Mouse (Mus musculus): Measurements from ENCODE around the gene Cdc42ep4. TPM values are rescaled to one million over a fixed set of nuclear protein-coding genes. Genes with fewer than 3 reads are reported as not detected.

Gene Cdc42ep4
- polyA plus RNA-seq, 1 experiment: 20.9 TPM

GRCm38 (mm10) chr11:113726994-113727888, 24.4 kb downstream of the Cdc42ep4 start:
- Histone ChIP-seq H3K4me3 (ENCODE audit: extremely low read depth, insufficient read depth, insufficient read length) (no peak overlapping the region), H3K4me1 (ENCODE audit: control insufficient read depth, insufficient read depth, insufficient read length) (no peaks in the 10 kb centered on the region), H3K36me3 (ENCODE audit: control insufficient read depth, insufficient read depth, low read length) (peaks cover 15% of the 10 kb centered on the region), H3K27ac (ENCODE audit: insufficient read depth, low read length) (no peak overlapping the region), H3K27me3 (ENCODE audit: control insufficient read depth, insufficient read depth, low read length) (no peaks in the 10 kb centered on the region)
- WGBS: 90% methylated on average over 14 of the region's 14 CpGs
- TF ChIP-seq POLR2A (IDR thresholded peaks at IDR 0.05; ENCODE audit: low read depth, low read length): no peak
- DNase-seq (ENCODE audit: low read depth in 1 of 2, low spot score in 2 of 2): no peak

GRCm38 (mm10) chr11:113725235-113726048, 26.2 kb downstream of the Cdc42ep4 start:
- TF ChIP-seq POLR2A (IDR thresholded peaks at IDR 0.05; ENCODE audit: low read depth, low read length): no peak
- TF ChIP-seq CTCF (IDR thresholded peaks at IDR 0.05; ENCODE audit: extremely low read depth, insufficient read depth, insufficient read length, insufficient replicate concordance): no peak
- no peak for DNase-seq (ENCODE audit: low read depth in 1 of 2, low spot score in 2 of 2)
- no peaks in the 10 kb centered on the region for H3K4me1 ChIP-seq (ENCODE audit: control insufficient read depth, insufficient read depth, insufficient read length)
- WGBS: 94% methylated on average over 4 of the region's 4 CpGs
- H3K4me3 ChIP-seq (ENCODE audit: extremely low read depth, insufficient read depth, insufficient read length): no peak overlapping the region
- peaks cover 15% of the 10 kb centered on the region for H3K36me3 ChIP-seq (ENCODE audit: control insufficient read depth, insufficient read depth, low read length)
- H3K27me3 ChIP-seq (ENCODE audit: control insufficient read depth, insufficient read depth, low read length): no peaks in the 10 kb centered on the region
- no peak overlapping the region; the same call in 1 of the 2 replicates for H3K27ac ChIP-seq (ENCODE audit: insufficient read depth, low read length)

DNA sequence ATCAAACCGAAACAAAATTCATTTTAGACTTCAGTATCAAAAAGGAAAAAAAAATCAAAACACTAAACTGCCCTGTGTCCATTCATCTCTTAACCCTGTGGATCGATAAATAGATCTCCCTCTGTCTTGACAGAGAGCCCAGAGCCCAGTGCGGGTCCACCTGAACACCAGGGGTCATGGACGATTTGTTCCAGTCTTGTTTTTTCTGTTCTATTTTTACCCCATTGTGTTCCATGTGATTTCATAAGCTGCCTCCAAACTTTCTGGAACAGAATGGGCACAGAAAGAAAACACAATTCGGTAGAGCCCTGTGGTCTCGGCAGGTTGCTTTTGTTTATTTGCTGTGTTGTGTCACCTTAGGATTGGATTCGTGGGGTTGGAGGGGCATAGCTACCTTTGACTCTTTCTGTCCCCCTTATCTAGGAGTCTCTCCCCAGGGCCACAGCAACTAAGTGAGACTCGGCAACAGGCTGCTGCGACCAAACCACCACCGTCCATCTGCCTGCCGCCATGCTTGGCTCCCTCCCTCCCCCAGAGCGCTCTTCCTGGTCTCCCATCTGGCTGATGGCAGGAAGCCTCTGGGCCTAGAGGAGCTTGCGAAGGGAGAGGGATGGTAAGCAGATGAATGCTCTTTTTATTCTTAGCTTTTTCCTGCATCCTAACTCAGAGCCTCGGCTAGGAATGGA, 29.1 kb downstream of the Cdc42ep4 start:
- whole genome bisulfite sequencing: 81% methylated on average over 14 of the region's 14 CpGs
- no peak for DNase-seq (ENCODE audit: low read depth in 1 of 2, low spot score in 2 of 2)
- TF ChIP-seq POLR2A (IDR thresholded peaks at IDR 0.05; ENCODE audit: low read depth, low read length) (no peak), CTCF (IDR thresholded peaks at IDR 0.05; ENCODE audit: extremely low read depth, insufficient read depth, insufficient read length, insufficient replicate concordance) (no peak)
- Histone ChIP-seq H3K4me3 (ENCODE audit: extremely low read depth, insufficient read depth, insufficient read length) (no peak overlapping the region), H3K27me3 (ENCODE audit: control insufficient read depth, insufficient read depth, low read length) (no peaks in the 10 kb centered on the region), H3K36me3 (ENCODE audit: control insufficient read depth, insufficient read depth, low read length) (peaks cover 2% of the 10 kb centered on the region; the same call in 1 of the 2 replicates), H3K4me1 (ENCODE audit: control insufficient read depth, insufficient read depth, insufficient read length) (no peaks in the 10 kb centered on the region), H3K27ac (ENCODE audit: insufficient read depth, low read length) (no peak overlapping the region)

DNA sequence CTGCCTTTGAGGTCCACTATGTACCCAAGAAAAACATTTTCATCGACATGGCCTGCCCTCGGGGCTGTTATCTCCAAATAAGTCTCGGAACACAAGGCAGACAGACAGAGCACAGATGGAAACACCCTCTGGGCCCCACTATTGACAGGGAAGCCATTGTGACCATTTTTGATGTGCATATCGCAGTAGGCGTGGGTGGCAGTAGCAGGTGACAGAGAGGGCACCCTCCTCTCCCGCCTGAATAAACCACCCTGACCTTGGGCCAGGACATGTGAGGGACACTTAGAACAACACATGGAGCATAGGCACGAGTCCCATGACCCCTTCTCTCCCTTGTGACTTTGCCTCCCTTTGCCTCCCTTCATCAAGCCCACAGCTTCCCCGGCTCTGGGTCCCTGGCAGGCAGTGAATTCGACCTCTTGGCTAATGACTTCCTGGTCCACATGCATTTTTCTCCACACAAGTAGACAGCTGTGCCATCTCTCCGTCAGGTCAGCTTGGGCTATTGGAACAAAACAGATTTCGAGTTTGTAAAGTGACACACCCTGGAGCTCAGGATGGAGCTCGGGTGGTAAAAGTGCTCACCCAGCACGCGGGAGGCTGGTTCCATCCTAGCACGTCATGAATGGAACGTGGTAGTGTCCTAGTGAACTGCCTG, 33.8 kb downstream of the Cdc42ep4 start:
- Histone ChIP-seq H3K4me3 (ENCODE audit: extremely low read depth, insufficient read depth, insufficient read length) (no peak overlapping the region), H3K27ac (ENCODE audit: insufficient read depth, low read length) (no peak overlapping the region), H3K4me1 (ENCODE audit: control insufficient read depth, insufficient read depth, insufficient read length) (no peaks in the 10 kb centered on the region), H3K27me3 (ENCODE audit: control insufficient read depth, insufficient read depth, low read length) (no peaks in the 10 kb centered on the region), H3K36me3 (ENCODE audit: control insufficient read depth, insufficient read depth, low read length) (no peaks in the 10 kb centered on the region)
- no peak for TF ChIP-seq CTCF (IDR thresholded peaks at IDR 0.05; ENCODE audit: extremely low read depth, insufficient read depth, insufficient read length, insufficient replicate concordance)
- no peak for TF ChIP-seq POLR2A (IDR thresholded peaks at IDR 0.05; ENCODE audit: low read depth, low read length)
- WGBS: 81% methylated on average over 16 of the region's 16 CpGs
- no peak for DNase-seq (ENCODE audit: low read depth in 1 of 2, low spot score in 2 of 2)

GRCm38 (mm10) chr11:113716132-113716531, 35.5 kb downstream of the Cdc42ep4 start:
- no peak for DNase-seq (ENCODE audit: low read depth in 1 of 2, low spot score in 2 of 2)
- H3K27me3 ChIP-seq (ENCODE audit: control insufficient read depth, insufficient read depth, low read length): no peaks in the 10 kb centered on the region
- H3K4me1 ChIP-seq (ENCODE audit: control insufficient read depth, insufficient read depth, insufficient read length): no peaks in the 10 kb centered on the region
- WGBS: 90% methylated on average over 2 of the region's 2 CpGs
- H3K4me3 ChIP-seq (ENCODE audit: extremely low read depth, insufficient read depth, insufficient read length): no peak overlapping the region
- TF ChIP-seq CTCF (IDR thresholded peaks at IDR 0.05; ENCODE audit: extremely low read depth, insufficient read depth, insufficient read length, insufficient replicate concordance) (no peak), POLR2A (IDR thresholded peaks at IDR 0.05; ENCODE audit: low read depth, low read length) (no peak)
- no peak overlapping the region for H3K27ac ChIP-seq (ENCODE audit: insufficient read depth, low read length)
- H3K36me3 ChIP-seq (ENCODE audit: control insufficient read depth, insufficient read depth, low read length): no peaks in the 10 kb centered on the region

GRCm38 (mm10) chr11:113715078-113715674, 36.5 kb downstream of the Cdc42ep4 start:
- TF ChIP-seq POLR2A (IDR thresholded peaks at IDR 0.05; ENCODE audit: low read depth, low read length): no peak
- no peak for TF ChIP-seq CTCF (IDR thresholded peaks at IDR 0.05; ENCODE audit: extremely low read depth, insufficient read depth, insufficient read length, insufficient replicate concordance)
- DNase-seq (ENCODE audit: low read depth in 1 of 2, low spot score in 2 of 2): no peak
- H3K27me3 ChIP-seq (ENCODE audit: control insufficient read depth, insufficient read depth, low read length): no peaks in the 10 kb centered on the region
- H3K27ac ChIP-seq (ENCODE audit: insufficient read depth, low read length): no peak overlapping the region
- H3K36me3 ChIP-seq (ENCODE audit: control insufficient read depth, insufficient read depth, low read length): no peaks in the 10 kb centered on the region
- H3K4me1 ChIP-seq (ENCODE audit: control insufficient read depth, insufficient read depth, insufficient read length): no peaks in the 10 kb centered on the region
- H3K4me3 ChIP-seq (ENCODE audit: extremely low read depth, insufficient read depth, insufficient read length): no peak overlapping the region
- 75% methylated on average over 7 of the region's 7 CpGs for WGBS

Measured in spleen, adult 2 months (tissue).